Mouse (Mus musculus) thymus, postnatal 25 days (tissue): ENCODE results near the gene Armcx5.
"Not testable (repeated sequence)": the region's sequence is repeated elsewhere in the genome, so short reads cannot be mapped to it uniquely, and the experiment has no call there.

Experiments
- DNase-seq: peaks from one replicate; pipeline ENCODE4 v3.0.0; 2022

Armcx5 gene

GRCm38 (mm10) chrX:135742304-135743055 is at the start of gene Armcx5, which contains the start of gene Gprasp1:
TSS of gene Armcx5 (plus strand) at chrX:135742733.
TSS of gene Gprasp1 (plus strand) at chrX:135742733.
- peak; percentile 86 for DNase-seq

GRCm38 (mm10) chrX:135693633-135694032 is 48.9 kb upstream of the Armcx5 start, which contains the start of gene Tcp11x2:
TSS of gene Tcp11x2 (minus strand) at chrX:135693790.
- no peak for DNase-seq

- no peak for DNase-seq
These were observed 39.4 kb upstream of the Armcx5 start for GRCm38 (mm10) chrX:135703111-135703510.

DNA sequence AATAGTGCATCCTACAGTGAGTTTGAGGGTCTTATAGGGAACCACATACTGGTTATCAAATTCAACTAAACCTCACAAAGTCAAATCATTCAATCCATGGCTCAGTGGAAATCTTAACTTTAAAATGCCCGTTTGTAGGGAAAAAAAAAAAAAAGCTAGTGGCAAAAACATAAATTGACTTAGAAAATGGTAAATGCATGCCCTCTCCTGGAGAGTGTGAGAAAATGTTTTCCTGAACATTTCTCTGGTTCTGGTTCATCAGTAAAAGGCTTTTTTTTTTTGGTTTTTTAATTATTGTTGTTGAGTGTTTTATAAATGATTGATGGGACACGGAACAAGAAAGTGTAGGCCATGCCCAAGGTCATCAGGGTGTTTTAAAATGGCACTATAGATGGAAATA is 38.2 kb upstream of the Armcx5 start:
- no peak for DNase-seq

- no peak for DNase-seq
These were observed 29.7 kb upstream of the Armcx5 start for GRCm38 (mm10) chrX:135712845-135713244.

GRCm38 (mm10) chrX:135725161-135725560 is 17.4 kb upstream of the Armcx5 start, which contains the start of gene Tmsb15a:
TSS of gene Tmsb15a (minus strand) at chrX:135725261.
- no peak for DNase-seq

- DNase-seq, result no peak
These were observed 3.6 kb upstream of the Armcx5 start for GRCm38 (mm10) chrX:135738730-135739520.

GRCm38 (mm10) chrX:135743056-135743355 is 473 bp downstream of the Armcx5 start:
- no peak for DNase-seq

DNA sequence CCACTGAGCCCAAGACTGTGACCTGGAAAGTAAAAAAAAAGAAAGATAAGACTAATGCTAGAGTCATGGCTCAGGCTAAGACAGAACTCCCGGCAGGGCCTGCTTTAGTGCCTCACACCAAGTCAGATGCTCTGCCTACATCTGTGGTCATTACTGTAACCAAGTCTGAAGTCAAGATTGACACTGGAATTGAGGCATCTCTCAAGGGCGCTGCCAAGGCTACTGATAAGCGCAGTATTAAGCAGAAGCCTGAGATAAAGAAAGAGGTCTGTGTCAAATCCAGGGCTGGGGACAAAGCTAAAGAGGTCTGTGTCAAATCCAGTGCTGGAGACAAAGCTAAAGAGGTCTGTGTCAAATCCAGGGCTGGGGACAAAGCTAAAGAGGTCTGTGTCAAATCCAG is 2.8 kb downstream of the Armcx5 start:
- DNase-seq, result not testable (repeated sequence)

- peak; percentile 66 for DNase-seq
These were observed 10.3 kb downstream of the Armcx5 start for GRCm38 (mm10) chrX:135752832-135753231.

DNA sequence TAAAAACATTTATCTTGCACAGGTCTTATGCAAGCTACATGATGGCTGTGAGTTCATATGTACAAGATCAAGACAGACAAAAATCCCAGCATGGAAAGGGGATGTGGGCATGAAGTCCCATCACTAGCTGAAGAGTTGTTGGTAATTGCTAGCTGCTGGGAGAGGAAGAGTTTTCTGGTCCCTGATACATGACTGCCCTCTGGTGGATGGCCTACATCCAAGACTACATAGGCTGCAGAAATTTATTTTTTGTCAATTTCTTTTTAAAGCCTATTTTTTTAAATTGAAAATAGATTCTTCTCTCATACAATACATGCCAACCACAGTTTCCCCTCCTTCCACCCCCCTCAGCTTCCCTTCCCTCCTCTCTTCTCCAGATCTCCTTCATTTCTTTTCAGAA is 19.2 kb downstream of the Armcx5 start:
- peak; percentile 5 for DNase-seq

DNA sequence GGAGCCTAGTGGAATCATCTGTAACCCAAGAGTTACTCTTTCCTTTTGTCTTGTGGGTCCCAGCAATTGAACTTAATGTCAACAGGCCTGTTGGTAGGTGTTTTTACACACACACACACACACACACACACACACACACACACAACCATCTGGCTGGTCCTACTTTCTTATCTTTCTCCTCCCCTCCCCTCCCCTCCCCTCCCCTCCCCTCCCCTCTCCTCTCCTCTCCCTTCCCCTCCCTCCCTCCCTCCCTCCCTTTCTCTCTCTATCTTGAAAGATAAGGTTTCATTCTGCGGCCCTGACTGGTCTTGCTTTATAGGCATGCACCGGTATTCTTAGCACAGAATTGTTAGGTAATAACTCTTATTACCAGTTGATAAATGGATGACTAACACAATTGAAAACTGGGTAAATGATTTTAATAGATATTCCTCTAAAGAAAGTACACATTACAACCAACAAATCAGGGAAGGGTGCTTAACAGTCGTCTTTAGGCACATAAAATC is 25.6 kb downstream of the Armcx5 start:
- no peak for DNase-seq

DNA sequence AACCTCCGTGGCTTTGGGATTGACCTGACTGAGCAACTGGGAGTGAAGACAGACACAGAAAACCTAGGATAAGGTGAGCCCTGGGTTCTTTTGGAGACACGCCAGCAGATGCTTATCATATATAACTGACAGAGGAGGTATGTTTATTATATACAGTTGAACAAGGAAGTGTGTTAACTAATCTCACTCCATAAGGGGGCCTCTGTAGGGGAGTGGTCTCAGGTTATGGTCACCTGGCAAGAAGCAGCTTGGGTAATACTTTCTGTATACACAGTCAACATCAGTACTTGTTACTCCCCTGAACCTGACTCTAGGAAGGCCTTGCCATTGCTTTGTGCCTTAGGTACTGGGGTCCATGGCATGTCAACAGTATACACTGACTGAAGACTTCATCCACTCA is 26.0 kb downstream of the Armcx5 start:
- no peak for DNase-seq

GRCm38 (mm10) chrX:135791536-135791935 is 49.0 kb downstream of the Armcx5 start:
- DNase-seq, result no peak

- no peak for DNase-seq
These were observed 49.8 kb downstream of the Armcx5 start for GRCm38 (mm10) chrX:135792326-135792725.

GRCm38 (mm10) chrX:135795591-135796304 is 53.2 kb downstream of the Armcx5 start:
- peak; percentile 72 for DNase-seq

DNA sequence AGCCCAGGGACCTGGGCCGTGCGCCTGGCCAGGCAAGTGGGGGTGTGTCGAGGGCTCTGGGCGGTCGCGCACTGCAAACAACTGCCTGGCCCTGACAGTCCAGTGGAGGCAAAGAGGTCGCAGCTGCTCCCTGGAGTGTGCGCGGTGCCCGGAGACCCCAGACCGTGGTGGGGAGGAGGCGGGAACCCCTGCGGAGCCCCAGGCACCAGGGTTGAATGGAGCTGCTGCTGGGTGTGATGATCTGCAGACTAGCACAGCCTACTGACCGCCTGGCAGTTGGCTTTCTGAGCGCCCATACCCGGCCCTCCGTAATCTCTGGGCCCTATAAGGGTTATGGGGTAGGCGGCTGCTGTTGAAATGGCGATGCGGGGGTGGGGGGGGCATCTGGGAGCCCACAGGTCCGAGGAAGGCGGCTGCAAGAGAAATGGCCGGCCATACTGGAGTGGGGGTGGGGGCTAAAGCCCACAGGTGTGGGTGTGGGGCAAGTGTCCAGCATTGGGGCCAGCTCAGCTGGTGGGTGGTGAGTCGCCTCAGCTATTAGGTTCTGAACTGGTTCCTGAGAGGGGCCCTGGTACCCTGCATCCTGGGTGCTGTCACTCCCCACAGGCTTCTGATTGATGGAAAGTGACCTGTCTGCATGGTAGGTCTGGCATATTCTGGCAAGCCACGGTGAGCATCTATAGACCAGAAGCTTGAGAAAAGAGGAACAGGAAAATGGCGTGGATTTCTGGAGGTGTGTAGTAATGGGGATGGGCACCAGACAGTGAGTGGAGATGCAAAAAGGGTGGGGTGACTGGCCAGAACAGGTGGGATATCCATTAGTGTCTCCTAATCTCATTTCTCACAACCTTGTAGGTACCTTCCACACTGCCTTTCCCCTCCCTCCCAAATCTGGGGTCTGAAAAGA is 54.0 kb downstream of the Armcx5 start:
- DNase-seq, result peak; percentile 4
